Mouse (Mus musculus): Measurements from ENCODE around the gene Sult2a3. TPM values are rescaled to one million over a fixed set of nuclear protein-coding genes. Genes with fewer than 3 reads are reported as not detected.
"Not testable (repeated sequence)": the region's sequence is repeated elsewhere in the genome, so short reads cannot be mapped to it uniquely, and the experiment has no call there.

The Sult2a3 gene
- not detected for total RNA-seq (2021)
- long read RNA-seq, experiment 1: 0 reads
- long read RNA-seq, experiment 2: 0 reads

GRCm38 (mm10) chr7:14122944-14123343 lies at the start of gene Sult2a3:
TSS of gene Sult2a3 (minus strand) at chr7:14123044.
- TF ChIP-seq CTCF (IDR thresholded peaks at IDR 0.05): no peak
- no peak for DNase-seq
- H3K4me3 ChIP-seq: no peak within 1 kb of the TSS
- intact Hi-C loops (cut with DNase I): no loop called here
- no peak within 1 kb of the TSS for H3K27ac ChIP-seq

- no peak overlapping the region for H3K4me3 ChIP-seq
- H3K27ac ChIP-seq: no peak overlapping the region
- intact Hi-C loops (cut with DNase I): no loop called here
- no peak for TF ChIP-seq CTCF (IDR thresholded peaks at IDR 0.05)
- no peak for DNase-seq
Observed at GRCm38 (mm10) chr7:14120436-14120835, 2.4 kb downstream of the Sult2a3 start.

DNA sequence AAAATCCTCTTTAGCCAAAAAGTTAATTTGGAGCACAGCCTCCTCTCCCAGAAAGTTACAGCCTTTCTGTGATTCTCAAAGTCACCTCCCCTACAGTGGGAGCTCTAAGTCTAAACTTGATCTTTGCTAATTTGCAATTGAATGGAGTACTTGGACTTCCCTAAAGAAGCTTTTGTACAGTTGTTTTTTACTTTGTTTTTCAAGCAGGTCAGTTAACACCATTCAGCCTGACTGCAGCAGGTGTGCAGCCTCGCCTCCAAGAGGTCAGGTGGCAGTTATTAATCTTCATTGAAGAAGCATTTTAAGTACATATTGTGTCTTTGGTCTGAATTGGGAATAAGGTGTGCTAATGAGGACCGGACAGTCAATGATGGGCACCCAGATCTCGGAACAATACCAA lies 3.0 kb downstream of the Sult2a3 start:
- intact Hi-C loops (cut with DNase I); DNase-seq; H3K4me3 ChIP-seq; H3K27ac ChIP-seq: not testable (repeated sequence)

- Histone ChIP-seq H3K27ac (no peak overlapping the region), H3K4me3 (no peak overlapping the region)
- intact Hi-C loops (cut with DNase I): no loop called here
- DNase-seq: no peak
- TF ChIP-seq CTCF (IDR thresholded peaks at IDR 0.05): no peak
Observed at GRCm38 (mm10) chr7:14116761-14117160, 6.1 kb downstream of the Sult2a3 start.

DNA sequence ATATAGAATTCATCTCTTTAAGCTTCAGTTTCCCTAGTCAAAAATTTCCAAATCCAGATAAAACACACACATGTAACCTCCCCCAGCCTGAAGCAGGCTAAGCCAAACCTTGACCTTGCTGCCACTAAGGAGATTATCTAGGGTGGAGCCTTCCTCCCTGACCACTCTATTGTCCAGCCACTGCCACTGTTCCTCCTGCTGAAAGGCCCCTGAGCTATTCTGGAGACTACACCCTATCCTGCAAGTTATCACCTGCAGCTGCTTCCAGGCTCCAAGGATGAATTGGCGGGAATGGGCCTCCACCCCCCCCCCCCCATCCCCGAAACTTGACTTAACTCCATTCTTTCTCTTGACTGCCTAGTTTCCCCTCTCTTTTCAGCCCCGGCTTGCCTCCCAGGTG lies 8.4 kb downstream of the Sult2a3 start:
- intact Hi-C loops (cut with DNase I); H3K27ac ChIP-seq; H3K4me3 ChIP-seq; DNase-seq: not testable (repeated sequence)

GRCm38 (mm10) chr7:14047821-14048220 lies 75.0 kb downstream of the Sult2a3 start:
- intact Hi-C loops (cut with DNase I); H3K4me3 ChIP-seq; DNase-seq; H3K27ac ChIP-seq: not testable (repeated sequence)

DNA sequence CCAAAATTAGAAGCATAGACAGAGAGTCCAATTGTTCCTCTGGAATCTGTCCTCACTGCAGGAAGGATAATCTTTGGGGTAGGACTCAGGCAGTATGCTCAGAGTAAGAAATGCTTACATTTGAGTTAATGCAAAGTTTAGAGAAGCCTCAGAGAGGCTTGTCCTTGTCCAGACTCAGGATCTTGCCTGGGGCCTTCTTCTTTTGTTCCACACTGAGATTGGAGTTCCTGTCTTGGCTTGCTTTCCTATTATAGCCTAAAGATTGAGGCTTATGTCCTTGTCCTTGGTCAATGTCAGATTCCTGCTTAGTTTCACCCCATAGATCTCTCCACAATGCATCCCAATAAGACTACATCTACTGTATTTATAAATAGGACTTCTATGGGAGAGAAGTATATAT lies 92.0 kb downstream of the Sult2a3 start:
- DNase-seq; intact Hi-C loops (cut with DNase I); H3K27ac ChIP-seq; H3K4me3 ChIP-seq: not testable (repeated sequence)

Other genes starting within 250 kb of the Sult2a3 start
- gene Sult2a4, start 133.4 kb downstream of the Sult2a3 start, total RNA-seq (2021): not detected
- gene Sult2a6, start 131.8 kb upstream of the Sult2a3 start, total RNA-seq (2021): not detected
- not detected for gene Obox8, start 210.5 kb upstream of the Sult2a3 start, total RNA-seq (2021)

Measured in gastrocnemius, adult 2 months (tissue).